ENCODE assay signal across 31 mouse cellular contexts in the genomic region with DNA sequence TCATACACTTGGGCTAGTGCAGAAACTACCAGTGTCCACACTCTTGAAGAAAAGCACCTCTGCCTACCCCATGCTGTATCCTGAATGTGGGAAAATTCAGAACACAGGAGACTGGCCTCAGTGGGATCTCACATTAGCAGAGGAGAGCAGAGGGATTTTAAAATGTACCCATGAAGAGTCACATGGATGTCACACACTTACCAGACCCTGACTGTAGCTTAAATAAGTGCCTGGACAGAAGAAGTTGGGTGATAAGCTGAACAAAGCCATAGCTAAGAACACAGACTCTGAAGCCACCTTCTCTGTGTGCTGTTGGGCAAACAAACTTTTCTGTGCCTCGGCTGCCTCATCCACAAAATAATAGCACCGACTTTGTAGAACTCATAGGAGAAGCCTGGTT.
"Had no signal": no experiment of that assay in that cellular context is flagged by ENCODE, and none has a peak within 500 bp of the region (broad histone marks: within the 10 kb centered on the region; RNA-seq: fewer than 3 reads in every experiment).

No protein-coding gene starts in this region.

- H3K4me3 ChIP-seq: left cerebral cortex, adult 2 months; limb, embryonic 10.5 days; limb, embryonic 12.5 days; limb, embryonic 13.5 days; limb, embryonic 15.5 days; liver, embryonic 12.5 days; liver, embryonic 13.5 days; liver, embryonic 15.5 days; lung, embryonic 15.5 days; megakaryocyte, embryonic 14.5 days; midbrain, embryonic 10.5 days; midbrain, embryonic 12.5 days; midbrain, embryonic 13.5 days; myocyte; neural tube, embryonic 12.5 days had no signal

- H3K36me3 ChIP-seq: limb, embryonic 10.5 days; limb, embryonic 12.5 days; limb, embryonic 13.5 days; limb, embryonic 15.5 days; liver, embryonic 12.5 days; liver, embryonic 13.5 days; liver, embryonic 15.5 days; lung, embryonic 15.5 days; midbrain, embryonic 10.5 days; midbrain, embryonic 12.5 days; midbrain, embryonic 13.5 days; neural tube, embryonic 12.5 days had no signal

- H3K9ac ChIP-seq: limb, embryonic 12.5 days; limb, embryonic 13.5 days; limb, embryonic 15.5 days; liver, embryonic 12.5 days; liver, embryonic 13.5 days; liver, embryonic 14.5 days; liver, embryonic 15.5 days; liver, postnatal 0 days; lung, embryonic 14.5 days; lung, embryonic 15.5 days; midbrain, embryonic 12.5 days; midbrain, embryonic 13.5 days; neural tube, embryonic 12.5 days had no signal

- H3K9me3 ChIP-seq: limb, embryonic 10.5 days; limb, embryonic 12.5 days; limb, embryonic 13.5 days; limb, embryonic 15.5 days; liver, embryonic 12.5 days; liver, embryonic 13.5 days; liver, embryonic 15.5 days; lung, embryonic 15.5 days; megakaryocyte, embryonic 14.5 days; midbrain, embryonic 10.5 days; midbrain, embryonic 12.5 days; midbrain, embryonic 13.5 days; neural tube, embryonic 12.5 days had no signal

- H3K4me2 ChIP-seq: limb, embryonic 12.5 days; limb, embryonic 13.5 days; limb, embryonic 15.5 days; liver, embryonic 11.5 days; liver, embryonic 12.5 days; liver, embryonic 13.5 days; liver, embryonic 15.5 days; lung, embryonic 14.5 days; lung, embryonic 15.5 days; midbrain, embryonic 12.5 days; midbrain, embryonic 13.5 days; neural tube, embryonic 12.5 days had no signal

- H3K27ac ChIP-seq: left cerebral cortex, adult 2 months; limb, embryonic 10.5 days; limb, embryonic 12.5 days; limb, embryonic 13.5 days; limb, embryonic 15.5 days; liver, embryonic 12.5 days; liver, embryonic 13.5 days; liver, embryonic 14.5 days; liver, embryonic 15.5 days; macrophage; midbrain, embryonic 12.5 days; midbrain, embryonic 13.5 days; neural tube, embryonic 12.5 days had no signal

- ATAC-seq: liver, embryonic 12.5 days; liver, postnatal 0 days; lung, postnatal 0 days; midbrain, embryonic 13.5 days; midbrain, embryonic 16.5 days had no signal

- DNase-seq: left cerebral cortex, postnatal 4 days; liver; liver, embryonic 13.5 days; liver, postnatal 0 days; lung, adult 18-20 months; lung, adult 2 months; lung, embryonic 14.5 days; lung, postnatal 10 days; lung, postnatal 14 days; lung, postnatal 36 days; lung, postnatal 4 days; midbrain, embryonic 14.5 days had no signal

- H3K27me3 ChIP-seq: limb, embryonic 12.5 days; limb, embryonic 13.5 days; limb, embryonic 15.5 days; liver, embryonic 13.5 days; liver, embryonic 15.5 days; lung, embryonic 15.5 days; neural tube, embryonic 12.5 days had no signal
